Mouse (Mus musculus): ENCODE data around the gene Sun1. TPM values are rescaled to one million over a fixed set of nuclear protein-coding genes. Genes with fewer than 3 reads are reported as not detected.

Sun1 gene
- polyA plus RNA-seq, 1 experiment from 2014 or later, result 35.0 TPM

DNA sequence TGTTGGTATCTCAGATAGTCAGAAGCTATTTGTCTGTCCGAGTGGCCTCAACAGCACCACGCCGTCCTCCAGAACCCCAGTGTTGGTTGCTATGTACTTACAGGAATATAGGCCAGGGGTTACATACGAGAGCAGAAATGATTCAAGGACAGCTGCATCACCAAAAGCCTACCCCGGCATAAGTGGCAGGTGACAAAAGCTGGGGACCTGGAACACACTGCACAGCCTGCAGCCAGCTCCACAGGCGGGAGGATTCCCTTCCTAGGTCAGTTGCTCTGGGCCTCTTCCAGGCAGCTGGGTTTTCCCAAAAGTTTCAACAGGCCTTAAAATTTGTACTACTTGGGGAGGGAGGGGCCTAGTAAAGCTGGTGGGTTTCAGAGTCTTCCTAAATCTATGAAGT lies 55.3 kb downstream of the Sun1 start:
- H3K27me3 ChIP-seq (ENCODE audit: insufficient read depth, low read length), result no peaks in the 10 kb centered on the region
- peaks cover 9% of the 10 kb centered on the region; the same call in 1 of the 2 replicates for H3K36me3 ChIP-seq (ENCODE audit: insufficient read depth, low read length)
- no peak for DNase-seq (ENCODE audit: low spot score)
- no peak for TF ChIP-seq CTCF (IDR thresholded peaks at IDR 0.05; ENCODE audit: low read depth)
- H3K9me3 ChIP-seq (replicated peaks; ENCODE audit: low read length), result no peaks in the 10 kb centered on the region
- no peak for ATAC-seq (replicated peaks; ENCODE audit: low FRiP score, low read depth)
- H3K9ac ChIP-seq (ENCODE audit: low read depth, low read length), result no peak overlapping the region
- H3K27ac ChIP-seq, result no peak overlapping the region
- H3K4me1 ChIP-seq (replicated peaks; ENCODE audit: insufficient read depth, low read length), result peaks cover 27% of the 10 kb centered on the region
- whole genome bisulfite sequencing, result 90% methylated on average over 6 of the region's 6 CpGs
- H3K4me2 ChIP-seq (ENCODE audit: low read length), result no peak overlapping the region
- H3K4me3 ChIP-seq (replicated peaks; ENCODE audit: low read depth, low read length), result no peak overlapping the region

DNA sequence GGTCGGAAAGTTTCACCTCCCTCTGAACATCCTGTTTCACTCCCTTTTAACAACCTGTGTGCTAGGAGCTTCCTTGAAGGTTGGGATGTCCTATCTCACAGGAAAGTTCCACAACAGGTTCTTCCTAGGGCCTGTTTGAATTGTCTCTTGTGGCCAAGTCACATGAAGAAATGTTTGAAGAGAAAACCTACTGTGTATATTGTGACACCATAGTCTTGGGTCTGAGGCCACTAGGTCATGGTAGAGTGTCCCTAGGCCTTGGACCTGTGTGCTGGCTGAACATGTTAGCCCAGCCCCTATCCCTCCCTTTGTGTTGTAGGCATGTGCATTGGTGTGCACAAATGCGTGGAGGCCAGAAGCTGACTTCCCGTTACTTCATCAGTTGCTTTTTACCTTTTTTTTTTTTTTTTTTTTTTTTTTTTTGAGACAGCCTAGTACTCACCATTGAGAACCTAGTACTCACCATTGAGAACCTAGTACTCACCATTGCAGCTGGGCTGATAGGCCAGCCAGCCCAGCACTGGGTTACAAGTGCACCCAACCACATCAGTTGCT lies 55.9 kb downstream of the Sun1 start:
- no peak overlapping the region for H3K9ac ChIP-seq (ENCODE audit: low read depth, low read length)
- no peak overlapping the region for H3K27ac ChIP-seq
- H3K4me1 ChIP-seq (replicated peaks; ENCODE audit: insufficient read depth, low read length), result peaks cover 27% of the 10 kb centered on the region
- DNase-seq (ENCODE audit: low spot score) (no peak), ATAC-seq (replicated peaks; ENCODE audit: low FRiP score, low read depth) (no peak)
- no peak overlapping the region for H3K4me2 ChIP-seq (ENCODE audit: low read length)
- no peaks in the 10 kb centered on the region for H3K9me3 ChIP-seq (replicated peaks; ENCODE audit: low read length)
- H3K36me3 ChIP-seq (ENCODE audit: insufficient read depth, low read length), result peaks cover 14% of the 10 kb centered on the region; the same call in 1 of the 2 replicates
- TF ChIP-seq CTCF (IDR thresholded peaks at IDR 0.05; ENCODE audit: low read depth), result no peak
- H3K4me3 ChIP-seq (replicated peaks; ENCODE audit: low read depth, low read length), result no peak overlapping the region
- 48% methylated on average over 3 of the region's 3 CpGs for WGBS
- no peaks in the 10 kb centered on the region for H3K27me3 ChIP-seq (ENCODE audit: insufficient read depth, low read length)

DNA sequence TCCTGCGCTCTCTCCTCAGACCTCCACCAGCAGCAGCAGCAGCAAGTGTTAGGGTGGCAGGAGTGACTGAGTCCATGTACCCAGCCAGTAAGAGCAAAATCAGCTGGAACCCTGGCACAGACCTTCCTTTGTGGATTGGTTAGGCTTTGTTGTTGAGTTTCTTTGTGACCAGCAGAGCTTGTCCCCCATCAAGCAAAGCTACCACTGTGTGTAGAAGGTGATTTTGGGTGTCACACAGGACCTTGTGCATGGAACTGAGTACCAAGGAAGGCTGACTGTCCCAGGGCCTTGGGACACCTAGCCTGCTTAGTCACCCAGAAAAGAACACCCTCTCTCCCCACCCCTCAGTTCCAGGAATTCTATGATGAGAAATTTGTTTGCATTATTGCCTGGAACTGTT lies 56.8 kb downstream of the Sun1 start:
- Histone ChIP-seq H3K4me2 (ENCODE audit: low read length) (no peak overlapping the region), H3K9ac (ENCODE audit: low read depth, low read length) (no peak overlapping the region), H3K36me3 (ENCODE audit: insufficient read depth, low read length) (peaks cover 15% of the 10 kb centered on the region; the same call in 1 of the 2 replicates), H3K4me3 (replicated peaks; ENCODE audit: low read depth, low read length) (no peak overlapping the region), H3K4me1 (replicated peaks; ENCODE audit: insufficient read depth, low read length) (peaks cover 27% of the 10 kb centered on the region), H3K27ac (peak overlapping the region; percentile 44; the same call in 1 of the 2 replicates), H3K9me3 (replicated peaks; ENCODE audit: low read length) (no peaks in the 10 kb centered on the region), H3K27me3 (ENCODE audit: insufficient read depth, low read length) (no peaks in the 10 kb centered on the region)
- 95% methylated on average over 1 of the region's 1 CpGs for WGBS
- ATAC-seq (replicated peaks; ENCODE audit: low FRiP score, low read depth), result no peak
- DNase-seq (ENCODE audit: low spot score), result no peak
- TF ChIP-seq CTCF (IDR thresholded peaks at IDR 0.05; ENCODE audit: low read depth), result no peak

DNA sequence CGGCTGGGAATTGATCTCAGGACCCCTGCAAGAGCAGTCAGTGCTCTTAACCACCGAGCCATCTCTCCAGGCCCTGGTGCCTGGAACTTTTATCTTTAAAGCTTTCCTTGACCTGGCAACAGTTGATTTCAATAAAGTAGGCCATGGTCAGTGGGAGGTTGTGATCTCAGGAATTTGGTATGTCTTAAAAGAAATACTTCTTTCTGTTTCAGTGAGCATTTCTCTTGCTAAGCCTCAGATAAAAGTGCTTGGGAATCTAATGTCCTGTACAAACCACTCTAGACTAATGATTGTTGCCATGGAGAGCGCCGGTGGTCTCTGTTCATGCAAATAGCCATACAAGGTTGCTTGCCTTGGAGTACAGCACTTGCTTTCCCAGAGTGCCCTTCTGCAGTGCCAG lies 57.4 kb downstream of the Sun1 start:
- no peaks in the 10 kb centered on the region for H3K9me3 ChIP-seq (replicated peaks; ENCODE audit: low read length)
- ATAC-seq (replicated peaks; ENCODE audit: low FRiP score, low read depth), result no peak
- TF ChIP-seq CTCF (IDR thresholded peaks at IDR 0.05; ENCODE audit: low read depth), result no peak
- peak overlapping the region; percentile 44; the same call in 1 of the 2 replicates for H3K27ac ChIP-seq
- H3K4me3 ChIP-seq (replicated peaks; ENCODE audit: low read depth, low read length), result no peak overlapping the region
- H3K36me3 ChIP-seq (ENCODE audit: insufficient read depth, low read length), result peaks cover 20% of the 10 kb centered on the region
- peaks cover 27% of the 10 kb centered on the region for H3K4me1 ChIP-seq (replicated peaks; ENCODE audit: insufficient read depth, low read length)
- WGBS, result 66% methylated on average over 4 of the region's 4 CpGs
- H3K9ac ChIP-seq (ENCODE audit: low read depth, low read length), result no peak overlapping the region
- no peak overlapping the region for H3K4me2 ChIP-seq (ENCODE audit: low read length)
- DNase-seq (ENCODE audit: low spot score), result peak; percentile 24
- no peaks in the 10 kb centered on the region for H3K27me3 ChIP-seq (ENCODE audit: insufficient read depth, low read length)

DNA sequence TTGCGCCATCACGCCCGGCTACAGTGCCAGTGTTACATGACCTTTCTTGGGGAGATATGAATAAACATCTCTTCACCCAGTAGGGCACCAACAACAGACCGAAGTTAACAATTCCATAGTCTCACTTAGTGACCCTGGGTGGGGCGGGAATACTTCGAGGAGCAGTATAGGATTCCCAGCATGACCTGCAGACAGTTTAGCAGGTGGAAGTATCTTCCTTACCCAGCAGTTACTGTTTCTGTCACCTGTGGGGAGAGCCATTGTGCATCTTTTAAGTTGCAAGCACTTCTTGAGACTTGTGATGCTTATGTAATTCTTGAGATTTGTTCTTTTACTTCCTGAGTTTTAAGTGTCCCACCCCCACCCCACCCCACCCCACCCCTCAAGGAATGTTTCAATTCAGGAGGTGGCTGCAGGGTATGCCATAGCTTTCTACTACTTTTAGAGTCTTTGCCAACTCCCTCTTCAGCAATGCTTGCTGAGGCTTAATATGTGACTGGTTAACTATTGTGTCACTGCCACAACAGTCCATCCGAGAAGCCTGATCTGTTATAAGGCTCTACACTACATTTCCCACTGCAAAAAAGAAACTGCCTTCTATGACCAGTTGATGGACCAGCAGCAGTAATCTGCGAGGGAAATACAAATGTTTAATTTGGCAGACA lies 58.1 kb downstream of the Sun1 start:
- 86% methylated on average over 8 of the region's 8 CpGs for WGBS
- peaks cover 26% of the 10 kb centered on the region for H3K36me3 ChIP-seq (ENCODE audit: insufficient read depth, low read length)
- no peak for ATAC-seq (replicated peaks; ENCODE audit: low FRiP score, low read depth)
- H3K4me3 ChIP-seq (replicated peaks; ENCODE audit: low read depth, low read length), result no peak overlapping the region
- H3K4me2 ChIP-seq (ENCODE audit: low read length), result no peak overlapping the region
- H3K9me3 ChIP-seq (replicated peaks; ENCODE audit: low read length), result no peaks in the 10 kb centered on the region
- H3K9ac ChIP-seq (ENCODE audit: low read depth, low read length), result no peak overlapping the region
- peaks cover 24% of the 10 kb centered on the region for H3K4me1 ChIP-seq (replicated peaks; ENCODE audit: insufficient read depth, low read length)
- H3K27me3 ChIP-seq (ENCODE audit: insufficient read depth, low read length), result no peaks in the 10 kb centered on the region
- H3K27ac ChIP-seq, result peak overlapping the region; percentile 36; the same call in 1 of the 2 replicates
- TF ChIP-seq CTCF (IDR thresholded peaks at IDR 0.05; ENCODE audit: low read depth), result no peak
- no peak for DNase-seq (ENCODE audit: low spot score)

DNA sequence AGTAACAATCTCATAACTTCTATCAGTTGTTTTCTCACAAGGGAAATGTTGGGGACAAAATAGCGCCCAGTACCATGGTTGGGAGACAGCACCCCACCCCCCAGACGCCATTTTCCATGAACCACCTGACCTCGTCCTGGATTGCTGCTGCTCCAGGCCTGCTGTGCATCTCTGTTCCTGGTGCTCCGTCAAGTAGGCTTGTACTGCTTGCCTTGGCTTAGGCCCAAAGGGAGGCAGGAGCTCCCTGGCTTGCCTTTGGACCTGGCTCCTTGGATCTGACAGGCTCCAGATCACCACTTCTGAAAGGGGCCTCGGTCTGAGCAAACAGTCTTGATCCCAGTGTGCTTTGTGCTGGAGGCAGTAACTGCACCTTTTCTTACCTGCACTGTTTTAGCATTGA lies 59.4 kb downstream of the Sun1 start:
- 80% methylated on average over 5 of the region's 5 CpGs for WGBS
- DNase-seq (ENCODE audit: low spot score), result no peak

More for the DNA sequence above, 59.4 kb downstream of the Sun1 start:
- no peak overlapping the region for H3K4me2 ChIP-seq (ENCODE audit: low read length)
- no peak overlapping the region for H3K4me3 ChIP-seq (replicated peaks; ENCODE audit: low read depth, low read length)
- ATAC-seq (replicated peaks; ENCODE audit: low FRiP score, low read depth), result no peak
- no peaks in the 10 kb centered on the region for H3K9me3 ChIP-seq (replicated peaks; ENCODE audit: low read length)
- H3K27ac ChIP-seq, result no peak overlapping the region
- H3K9ac ChIP-seq (ENCODE audit: low read depth, low read length), result no peak overlapping the region
- H3K4me1 ChIP-seq (replicated peaks; ENCODE audit: insufficient read depth, low read length), result peaks cover 11% of the 10 kb centered on the region
- H3K27me3 ChIP-seq (ENCODE audit: insufficient read depth, low read length), result no peaks in the 10 kb centered on the region
- peaks cover 38% of the 10 kb centered on the region for H3K36me3 ChIP-seq (ENCODE audit: insufficient read depth, low read length)
- TF ChIP-seq CTCF (IDR thresholded peaks at IDR 0.05; ENCODE audit: low read depth), result no peak
